Mouse (Mus musculus): Measurements from ENCODE around the gene Tnr. TPM values are rescaled to one million over a fixed set of nuclear protein-coding genes. Genes with fewer than 3 reads are reported as not detected.

Tnr gene
- polyA plus RNA-seq, 1 experiment, result 0.03 TPM

GRCm38 (mm10) chr1:159578391-159578790 is 54.8 kb downstream of the Tnr start:
- Histone ChIP-seq H3K4me3 (ENCODE audit: insufficient read depth, low read depth, low read length) (no peak overlapping the region), H3K27me3 (replicated peaks; ENCODE audit: control insufficient read depth, insufficient read depth, low read length) (no peaks in the 10 kb centered on the region; the same call in 1 of the 2 replicates), H3K4me1 (ENCODE audit: control insufficient read depth, insufficient read depth, low read length) (no peaks in the 10 kb centered on the region), H3K27ac (ENCODE audit: insufficient read depth, low read depth, low read length) (no peak overlapping the region), H3K36me3 (ENCODE audit: control insufficient read depth, insufficient read depth, low read length) (no peaks in the 10 kb centered on the region)
- 34% methylated on average over 3 of the region's 3 CpGs for WGBS
- TF ChIP-seq POLR2A (IDR thresholded peaks at IDR 0.05; ENCODE audit: low read depth, low read length) (no peak), CTCF (conservative IDR thresholded peaks at IDR 0.05; ENCODE audit: insufficient read depth, insufficient read length, low read depth, low read length) (no peak)
- no peak for DNase-seq

- TF ChIP-seq POLR2A (IDR thresholded peaks at IDR 0.05; ENCODE audit: low read depth, low read length), result no peak
- no peak for TF ChIP-seq CTCF (conservative IDR thresholded peaks at IDR 0.05; ENCODE audit: insufficient read depth, insufficient read length, low read depth, low read length)
- Histone ChIP-seq H3K4me3 (ENCODE audit: insufficient read depth, low read depth, low read length) (no peak overlapping the region), H3K27ac (ENCODE audit: insufficient read depth, low read depth, low read length) (no peak overlapping the region), H3K36me3 (ENCODE audit: control insufficient read depth, insufficient read depth, low read length) (no peaks in the 10 kb centered on the region), H3K27me3 (replicated peaks; ENCODE audit: control insufficient read depth, insufficient read depth, low read length) (no peaks in the 10 kb centered on the region; the same call in 1 of the 2 replicates), H3K4me1 (ENCODE audit: control insufficient read depth, insufficient read depth, low read length) (no peaks in the 10 kb centered on the region)
- DNase-seq, result no peak
- WGBS, result 58% methylated on average over 8 of the region's 8 CpGs
Observed at GRCm38 (mm10) chr1:159580335-159580921, 56.9 kb downstream of the Tnr start.

- no peaks in the 10 kb centered on the region for H3K27me3 ChIP-seq (replicated peaks; ENCODE audit: control insufficient read depth, insufficient read depth, low read length)
- TF ChIP-seq CTCF (conservative IDR thresholded peaks at IDR 0.05; ENCODE audit: insufficient read depth, insufficient read length, low read depth, low read length), result no peak
- no peak for TF ChIP-seq POLR2A (IDR thresholded peaks at IDR 0.05; ENCODE audit: low read depth, low read length)
- no peaks in the 10 kb centered on the region for H3K36me3 ChIP-seq (ENCODE audit: control insufficient read depth, insufficient read depth, low read length)
- no peaks in the 10 kb centered on the region for H3K4me1 ChIP-seq (ENCODE audit: control insufficient read depth, insufficient read depth, low read length)
- no peak for DNase-seq
- H3K27ac ChIP-seq (ENCODE audit: insufficient read depth, low read depth, low read length), result no peak overlapping the region
- WGBS, result 44% methylated on average over 4 of the region's 4 CpGs
- H3K4me3 ChIP-seq (ENCODE audit: insufficient read depth, low read depth, low read length), result no peak overlapping the region
Observed at GRCm38 (mm10) chr1:159583877-159584276, 60.3 kb downstream of the Tnr start.

- Histone ChIP-seq H3K27ac (ENCODE audit: insufficient read depth, low read depth, low read length) (no peak overlapping the region), H3K36me3 (ENCODE audit: control insufficient read depth, insufficient read depth, low read length) (no peaks in the 10 kb centered on the region), H3K4me3 (ENCODE audit: insufficient read depth, low read depth, low read length) (no peak overlapping the region), H3K4me1 (ENCODE audit: control insufficient read depth, insufficient read depth, low read length) (no peaks in the 10 kb centered on the region), H3K27me3 (replicated peaks; ENCODE audit: control insufficient read depth, insufficient read depth, low read length) (no peaks in the 10 kb centered on the region)
- DNase-seq, result no peak
- TF ChIP-seq POLR2A (IDR thresholded peaks at IDR 0.05; ENCODE audit: low read depth, low read length) (no peak), CTCF (conservative IDR thresholded peaks at IDR 0.05; ENCODE audit: insufficient read depth, insufficient read length, low read depth, low read length) (no peak)
- 83% methylated on average over 2 of the region's 2 CpGs for WGBS
Observed at GRCm38 (mm10) chr1:159588741-159589140, 65.2 kb downstream of the Tnr start.

- Histone ChIP-seq H3K27ac (ENCODE audit: insufficient read depth, low read depth, low read length) (no peak overlapping the region), H3K4me1 (ENCODE audit: control insufficient read depth, insufficient read depth, low read length) (no peaks in the 10 kb centered on the region), H3K27me3 (replicated peaks; ENCODE audit: control insufficient read depth, insufficient read depth, low read length) (no peaks in the 10 kb centered on the region), H3K4me3 (ENCODE audit: insufficient read depth, low read depth, low read length) (no peak overlapping the region), H3K36me3 (ENCODE audit: control insufficient read depth, insufficient read depth, low read length) (no peaks in the 10 kb centered on the region)
- TF ChIP-seq POLR2A (IDR thresholded peaks at IDR 0.05; ENCODE audit: low read depth, low read length) (no peak), CTCF (conservative IDR thresholded peaks at IDR 0.05; ENCODE audit: insufficient read depth, insufficient read length, low read depth, low read length) (no peak)
- no peak for DNase-seq
- 85% methylated on average over 14 of the region's 14 CpGs for WGBS
Observed at GRCm38 (mm10) chr1:159594099-159595058, 70.8 kb downstream of the Tnr start.

GRCm38 (mm10) chr1:159595729-159596128 is 72.2 kb downstream of the Tnr start:
- Histone ChIP-seq H3K4me3 (ENCODE audit: insufficient read depth, low read depth, low read length) (no peak overlapping the region), H3K36me3 (ENCODE audit: control insufficient read depth, insufficient read depth, low read length) (no peaks in the 10 kb centered on the region), H3K27ac (ENCODE audit: insufficient read depth, low read depth, low read length) (no peak overlapping the region), H3K27me3 (replicated peaks; ENCODE audit: control insufficient read depth, insufficient read depth, low read length) (no peaks in the 10 kb centered on the region), H3K4me1 (ENCODE audit: control insufficient read depth, insufficient read depth, low read length) (no peaks in the 10 kb centered on the region)
- no peak for TF ChIP-seq POLR2A (IDR thresholded peaks at IDR 0.05; ENCODE audit: low read depth, low read length)
- TF ChIP-seq CTCF (conservative IDR thresholded peaks at IDR 0.05; ENCODE audit: insufficient read depth, insufficient read length, low read depth, low read length), result no peak
- 71% methylated on average over 3 of the region's 3 CpGs for WGBS
- no peak for DNase-seq

GRCm38 (mm10) chr1:159596640-159597039 is 73.1 kb downstream of the Tnr start:
- 43% methylated on average over 2 of the region's 2 CpGs for WGBS
- no peak overlapping the region for H3K4me3 ChIP-seq (ENCODE audit: insufficient read depth, low read depth, low read length)
- no peak overlapping the region for H3K27ac ChIP-seq (ENCODE audit: insufficient read depth, low read depth, low read length)
- H3K4me1 ChIP-seq (ENCODE audit: control insufficient read depth, insufficient read depth, low read length), result no peaks in the 10 kb centered on the region
- no peaks in the 10 kb centered on the region for H3K27me3 ChIP-seq (replicated peaks; ENCODE audit: control insufficient read depth, insufficient read depth, low read length)
- no peak for DNase-seq
- TF ChIP-seq POLR2A (IDR thresholded peaks at IDR 0.05; ENCODE audit: low read depth, low read length) (no peak), CTCF (conservative IDR thresholded peaks at IDR 0.05; ENCODE audit: insufficient read depth, insufficient read length, low read depth, low read length) (no peak)
- no peaks in the 10 kb centered on the region for H3K36me3 ChIP-seq (ENCODE audit: control insufficient read depth, insufficient read depth, low read length)
